Comparison of ENCODE assay signal across 8 mouse cellular contexts in the genomic region with DNA sequence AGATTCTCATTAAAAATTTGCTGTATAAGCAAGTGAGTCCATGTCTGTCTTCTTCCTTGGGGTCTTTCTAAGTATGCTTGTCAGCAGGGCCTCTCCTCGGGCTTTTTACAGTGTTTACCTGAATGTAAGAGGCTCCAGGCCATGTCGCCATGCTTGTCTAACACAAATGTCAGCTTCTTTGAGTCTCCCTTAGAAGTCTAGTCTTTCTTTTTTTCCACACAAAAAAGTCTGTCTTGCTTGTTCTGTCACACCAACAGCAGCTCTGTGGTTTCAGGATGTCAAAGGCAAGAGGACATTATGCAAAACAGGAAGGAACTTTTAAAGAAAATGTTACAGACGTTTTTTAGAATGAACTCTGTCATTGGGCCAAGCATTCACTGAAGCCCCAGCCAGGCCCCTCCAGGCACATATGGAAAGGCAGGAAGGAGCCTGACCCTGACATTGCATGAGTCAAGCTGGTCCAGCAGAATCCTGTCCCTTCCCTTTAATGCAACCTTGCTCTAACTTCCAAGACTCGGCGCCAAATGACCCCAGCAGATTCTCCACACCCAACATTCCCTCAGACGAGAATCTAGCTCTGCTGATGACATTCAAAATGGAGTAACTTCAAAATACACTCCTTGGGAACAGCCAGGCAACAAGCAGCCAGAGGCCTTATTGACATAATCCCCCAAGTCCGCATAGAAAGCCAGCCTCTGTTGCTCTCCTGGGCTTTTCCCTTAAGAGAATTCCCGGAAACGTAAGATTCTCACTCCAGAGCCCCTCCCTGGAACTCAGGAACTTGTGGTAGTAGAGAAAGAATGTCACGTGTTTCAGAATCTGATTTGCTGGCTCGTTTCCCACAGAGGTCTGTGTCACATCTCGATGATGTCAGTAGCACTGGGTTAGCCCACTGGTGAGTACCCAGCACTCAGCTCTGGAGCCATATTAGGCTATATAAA. TPM values are rescaled to one million over a fixed set of nuclear protein-coding genes. Genes with fewer than 3 reads are reported as not detected.
A peak's percentile ranks its signal among the peaks of the same experiment; 100 is the strongest.
DNase-seq lines count a peak whose midpoint lies in the region; ATAC-seq and TF ChIP-seq lines count a peak whose summit lies in the region.

No protein-coding gene starts in this region.

- no peak for TF ChIP-seq CTCF in layer of hippocampus, adult 2 months (conservative IDR thresholded peaks at IDR 0.05)
- no peak for TF ChIP-seq CTCF in bone marrow, adult 2 months (IDR thresholded peaks at IDR 0.05; ENCODE audit: control insufficient read depth, insufficient read depth, low read length)
- no peak for TF ChIP-seq CTCF in kidney, postnatal 0 days (IDR thresholded peaks at IDR 0.05; ENCODE audit: low read depth)

- H3K27ac ChIP-seq in layer of hippocampus, adult 2 months: peak overlapping the region; percentile 72
- H3K27ac ChIP-seq in bone marrow, adult 2 months (ENCODE audit: control insufficient read depth, insufficient read depth, low read depth, low read length, poor library complexity): peak overlapping the region; percentile 48
- H3K27ac ChIP-seq in heart, embryonic 11.5 days (ENCODE audit: low read depth, low read length): peak overlapping the region; percentile 72
- peak overlapping the region; percentile 91 for H3K27ac ChIP-seq in kidney, postnatal 0 days

- no peaks in the 10 kb centered on the region for H3K27me3 ChIP-seq in heart, embryonic 11.5 days (ENCODE audit: control insufficient read depth, insufficient read depth, low read length)
- H3K27me3 ChIP-seq in kidney, postnatal 0 days (ENCODE audit: insufficient read depth, low read length): no peaks in the 10 kb centered on the region

- no peaks in the 10 kb centered on the region for H3K9me3 ChIP-seq in heart, embryonic 11.5 days (replicated peaks; ENCODE audit: control insufficient read depth, low read length)
- H3K9me3 ChIP-seq in kidney, postnatal 0 days (replicated peaks; ENCODE audit: low read length): no peaks in the 10 kb centered on the region

- no peak overlapping the region for H3K4me3 ChIP-seq in layer of hippocampus, adult 2 months
- no peak overlapping the region for H3K4me3 ChIP-seq in bone marrow, adult 2 months (replicated peaks; ENCODE audit: control insufficient read depth, low read depth, low read length)
- H3K4me3 ChIP-seq in heart, embryonic 11.5 days (ENCODE audit: low read depth, low read length): no peak overlapping the region
- no peak overlapping the region for H3K4me3 ChIP-seq in kidney, postnatal 0 days (replicated peaks; ENCODE audit: low read depth, low read length)

- H3K36me3 ChIP-seq in heart, embryonic 11.5 days (ENCODE audit: control insufficient read depth, insufficient read depth, low read length): no peaks in the 10 kb centered on the region
- peaks cover 6% of the 10 kb centered on the region; the same call in 1 of the 2 replicates for H3K36me3 ChIP-seq in kidney, postnatal 0 days (ENCODE audit: insufficient read depth, low read length)

- ATAC-seq in heart, embryonic 11.5 days (replicated peaks; ENCODE audit: insufficient number of reproducible peaks, low FRiP score, low TSS enrichment): peak; percentile 36; the same call in 1 of the 2 replicates
- peak; percentile 40; the same call in 1 of the 2 replicates for ATAC-seq in kidney, postnatal 0 days (replicated peaks; ENCODE audit: low FRiP score, low read depth)

- peak overlapping the region; percentile 17 for H3K4me2 ChIP-seq in heart, embryonic 11.5 days
- peak overlapping the region; percentile 11; the same call in 1 of the 2 replicates for H3K4me2 ChIP-seq in kidney, postnatal 0 days (ENCODE audit: low read length)

- DNase-seq in layer of hippocampus, adult 2 months (ENCODE audit: low spot score in 2 of 2): no peak
- DNase-seq in layer of hippocampus, adult 8-10 months (ENCODE audit: low spot score in 2 of 2): no peak
- peak; percentile 87 for DNase-seq in kidney, postnatal 0 days (ENCODE audit: low spot score)
- peak; percentile 75 to 84 for DNase-seq in lung, postnatal 4 days
- no peak for DNase-seq in layer of hippocampus, postnatal 25 days (ENCODE audit: extremely low spot score in 1 of 2, low spot score in 1 of 2)
- DNase-seq in urinary bladder, postnatal 25 days (ENCODE audit: low spot score): no peak

- no peak overlapping the region for H3K9ac ChIP-seq in heart, embryonic 11.5 days (ENCODE audit: low read depth, low read length)
- no peak overlapping the region for H3K9ac ChIP-seq in kidney, postnatal 0 days (ENCODE audit: low read depth, low read length)

- TF ChIP-seq POLR2A in bone marrow, adult 2 months (IDR thresholded peaks at IDR 0.05; ENCODE audit: borderline replicate concordance, control insufficient read depth, low read depth, low read length): no peak

- peaks cover 28% of the 10 kb centered on the region for H3K4me1 ChIP-seq in bone marrow, adult 2 months (ENCODE audit: control insufficient read depth, insufficient read depth, low read length)
- peaks cover 82% of the 10 kb centered on the region for H3K4me1 ChIP-seq in heart, embryonic 11.5 days (ENCODE audit: control insufficient read depth, insufficient read depth, low read length)
- H3K4me1 ChIP-seq in kidney, postnatal 0 days (replicated peaks; ENCODE audit: insufficient read depth, low read length): peaks cover 36% of the 10 kb centered on the region

- 27% methylated on average over 12 of the region's 12 CpGs for WGBS in bone marrow, adult 2 months
- WGBS in heart, embryonic 11.5 days (ENCODE audit: insufficient replicate concordance): 38% methylated on average over 12 of the region's 12 CpGs
- 39% methylated on average over 12 of the region's 12 CpGs for WGBS in kidney, postnatal 0 days

RNA-seq across cellular contexts. Expression of gene B4galt1, which starts 8.7 kb away (rescaled TPM):
- 10 to 100 TPM in 1 of 2 experiments, 1 to 10 TPM in 1; 8.5 to 10.8 TPM for total RNA-seq in layer of hippocampus, adult 2 months (2021)
- 10 to 100 TPM in 2 of 4 experiments, 1 to 10 TPM in 2; 6.7 to 13.0 (median 9.0) TPM for total RNA-seq in layer of hippocampus, adult 8-10 months (2022)
- 32.2 and 44.4 TPM in 2 replicates for polyA plus RNA-seq in bone marrow, adult 2 months (2011; ENCODE audit: insufficient read depth, insufficient read length, low replicate concordance, missing spikeins)
- polyA plus RNA-seq in heart, embryonic 11.5 days (2014; fragmentation: Nextera tagmentation; extraction: Ambion mirVana): 43.9 and 50.2 TPM in 2 replicates
- 35.9 and 38.9 TPM in 2 replicates for polyA plus RNA-seq in kidney, postnatal 0 days (2015; fragmentation: Nextera tagmentation; extraction: Ambion mirVana)
- 1 to 10 TPM; 6.7 to 8.3 TPM for total RNA-seq in layer of hippocampus, postnatal 25 days (2021)

Comparison
In these comparisons a context has a peak if more than half of its experiments do, and no peak if none do; other contexts are left out.
1. DNase-seq: peak in kidney, postnatal 0 days (single experiment) and lung, postnatal 4 days (2 of 2); none in layer of hippocampus, adult 2 months (0 of 2), layer of hippocampus, adult 8-10 months (0 of 2), layer of hippocampus, postnatal 25 days (0 of 2) and urinary bladder, postnatal 25 days (single experiment).
2. Peak in every context shown above with its lines, with median percentiles within 50 percentile points of each other: H3K27ac ChIP-seq.